Mouse (Mus musculus) testis, adult 2 months (tissue): Measurements from ENCODE around the gene Nanog.
"Not testable (repeated sequence)": the region's sequence is repeated elsewhere in the genome, so short reads cannot be mapped to it uniquely, and the experiment has no call there.

Experiments used
- CTCF ChIP-seq: fragments of 200-500 bp; IDR thresholded peaks from 2 replicates; pipeline ENCODE4 v1.5.1; 2012; ENCODE audit warnings: low read depth, mild to moderate bottlenecking, inconsistent platforms, low read length, moderate library complexity; ENCODE audit not compliant: control insufficient read depth, insufficient read depth, insufficient replicate concordance
- POLR2A ChIP-seq: fragments of 200-500 bp; IDR thresholded peaks from 2 replicates; pipeline ENCODE4 v1.6.1; 2012; ENCODE audit warnings: low read depth, mild to moderate bottlenecking, inconsistent platforms, low read length, moderate library complexity; ENCODE audit not compliant: control insufficient read depth

DNA sequence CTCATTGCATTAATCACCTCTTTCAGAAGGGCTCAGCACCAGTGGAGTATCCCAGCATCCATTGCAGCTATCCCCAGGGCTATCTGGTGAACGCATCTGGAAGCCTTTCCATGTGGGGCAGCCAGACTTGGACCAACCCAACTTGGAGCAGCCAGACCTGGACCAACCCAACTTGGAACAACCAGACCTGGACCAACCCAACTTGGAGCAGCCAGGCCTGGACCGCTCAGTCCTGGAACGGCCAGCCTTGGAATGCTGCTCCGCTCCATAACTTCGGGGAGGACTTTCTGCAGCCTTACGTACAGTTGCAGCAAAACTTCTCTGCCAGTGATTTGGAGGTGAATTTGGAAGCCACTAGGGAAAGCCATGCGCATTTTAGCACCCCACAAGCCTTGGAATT is 5.8 kb downstream of the Nanog start:
- not testable (repeated sequence) for TF ChIP-seq POLR2A, CTCF
